Mouse (Mus musculus) frontal cortex, adult 2 months (tissue): ENCODE data around the gene Hdhd5. TPM values are rescaled to one million over a fixed set of nuclear protein-coding genes. Genes with fewer than 3 reads are reported as not detected.

Experiments used
- DNase-seq, 2 experiments: peaks; one replicate each; pipeline ENCODE4 v3.0.0; 2022; ENCODE audit warnings: low spot score in 1 of 2; ENCODE audit errors: extremely low spot score in 1 of 2
- polyA plus RNA-seq: library from polyadenylated mRNA; depleted of rRNA; stranded (reverse); fragments of >200 nt; gene quantifications from 2 replicates; pipeline ENCODE4 v1.2.3, GENCODE M21; 2012; rRNA removed

The Hdhd5 gene
- 43.0 and 48.3 TPM in 2 replicates for polyA plus RNA-seq

DNA sequence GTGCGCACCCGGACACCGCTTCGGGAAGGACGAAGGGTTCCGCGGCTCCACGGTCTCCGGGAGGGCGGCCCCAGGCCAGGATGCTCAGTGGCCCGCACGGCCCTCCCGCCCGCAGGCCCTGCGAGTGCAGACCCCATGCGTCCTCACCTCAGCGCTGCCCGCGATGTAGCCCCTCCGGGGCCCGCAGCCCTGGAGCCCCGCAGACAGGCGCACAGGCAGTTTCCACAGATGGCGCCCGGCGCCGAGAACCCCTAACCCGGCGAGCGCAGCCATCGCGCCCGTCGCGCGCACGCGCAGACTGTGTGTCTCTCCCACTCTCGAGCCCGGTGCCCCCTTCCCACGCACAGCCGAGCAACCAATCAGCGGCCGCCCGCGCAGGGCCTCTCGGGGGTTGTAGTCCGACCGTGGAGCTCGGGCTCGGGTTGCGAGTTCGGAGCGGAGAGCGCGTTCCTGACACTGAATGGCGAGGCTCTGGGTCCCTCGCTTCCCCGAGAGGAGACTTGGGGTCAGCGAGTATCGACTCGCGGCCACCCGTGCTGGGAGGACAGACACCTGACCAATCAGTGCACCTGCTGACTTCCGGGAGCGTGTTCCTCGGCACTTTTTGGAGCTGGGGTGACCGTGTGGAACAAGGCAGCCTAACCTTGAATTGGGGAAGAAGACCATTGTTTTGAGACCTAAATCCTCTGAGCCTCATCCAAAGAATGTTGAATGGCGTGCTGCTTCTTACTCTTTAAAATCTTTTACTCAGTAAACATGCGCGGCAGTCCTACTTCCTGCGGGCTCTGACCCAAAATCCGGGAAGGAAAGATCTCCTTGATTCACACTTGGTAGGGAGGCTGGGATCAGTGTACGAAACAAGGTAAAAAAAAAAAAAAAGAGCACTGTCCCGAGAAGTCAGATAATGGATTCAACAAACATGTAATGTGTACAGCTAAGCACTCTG lies at the start of gene Hdhd5:
Hdhd5 (minus strand) TSS at position 300 of the 946 bp plus-strand sequence.
- DNase-seq = peak; percentile 84 to 95

DNA sequence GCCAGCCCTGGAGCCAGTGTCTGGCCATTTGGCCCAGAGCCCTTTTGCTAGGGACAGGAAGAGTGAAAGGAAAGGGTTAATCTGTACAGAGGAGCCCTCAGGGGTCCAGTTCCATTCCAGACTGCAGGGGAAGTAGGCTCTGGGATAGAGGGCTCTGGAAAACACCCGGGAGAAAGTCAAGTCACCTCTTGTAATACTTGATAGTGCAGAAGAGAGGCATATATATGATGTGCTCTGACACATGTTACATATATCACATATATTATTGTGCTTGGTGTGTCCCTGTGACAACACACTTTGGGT lies 49.5 kb upstream of the Hdhd5 start:
- DNase-seq = no peak

DNA sequence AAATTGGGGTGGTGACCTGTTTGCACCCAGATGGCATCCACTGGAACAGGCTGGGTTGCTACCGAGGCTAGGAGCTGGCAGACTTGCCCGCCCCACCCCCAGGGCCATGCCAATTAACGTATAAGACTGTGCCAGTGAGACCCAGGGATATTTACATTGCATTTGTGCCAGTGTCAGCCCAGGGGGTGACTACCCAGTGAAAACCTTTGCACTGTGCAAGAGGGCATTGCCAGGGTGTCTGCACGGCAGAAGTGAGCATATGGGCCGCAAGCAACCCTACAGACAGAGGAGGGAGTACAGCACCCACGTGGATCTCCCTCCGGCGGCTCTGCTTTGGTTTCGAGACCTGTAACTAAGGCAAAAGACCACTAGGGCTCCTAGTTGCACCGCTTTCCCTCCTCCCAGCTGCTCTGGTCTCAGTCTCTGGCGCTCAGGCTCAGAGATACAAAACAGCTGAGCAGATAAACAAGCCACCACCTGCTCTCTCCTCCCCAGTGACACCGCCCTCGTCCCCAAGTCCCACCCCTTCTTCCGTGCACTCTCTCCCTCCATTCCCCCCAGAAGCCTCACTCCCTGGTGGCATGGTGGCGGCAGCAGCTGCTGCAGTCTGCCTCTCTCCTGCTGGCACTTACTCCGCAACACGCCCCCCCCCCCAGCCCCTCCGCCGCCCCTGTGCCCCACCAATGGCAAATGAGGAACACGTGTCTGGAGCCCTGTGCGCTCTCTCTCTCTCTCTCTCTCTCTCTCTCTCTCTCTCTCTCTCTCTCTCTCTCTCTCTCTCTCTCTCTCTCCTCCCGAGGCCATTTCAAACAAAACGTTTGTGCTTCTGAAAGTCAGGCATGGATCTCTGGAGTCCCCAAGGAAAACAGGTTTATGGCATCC lies 49.0 kb upstream of the Hdhd5 start:
- DNase-seq = peak; percentile 37 to 71

DNA sequence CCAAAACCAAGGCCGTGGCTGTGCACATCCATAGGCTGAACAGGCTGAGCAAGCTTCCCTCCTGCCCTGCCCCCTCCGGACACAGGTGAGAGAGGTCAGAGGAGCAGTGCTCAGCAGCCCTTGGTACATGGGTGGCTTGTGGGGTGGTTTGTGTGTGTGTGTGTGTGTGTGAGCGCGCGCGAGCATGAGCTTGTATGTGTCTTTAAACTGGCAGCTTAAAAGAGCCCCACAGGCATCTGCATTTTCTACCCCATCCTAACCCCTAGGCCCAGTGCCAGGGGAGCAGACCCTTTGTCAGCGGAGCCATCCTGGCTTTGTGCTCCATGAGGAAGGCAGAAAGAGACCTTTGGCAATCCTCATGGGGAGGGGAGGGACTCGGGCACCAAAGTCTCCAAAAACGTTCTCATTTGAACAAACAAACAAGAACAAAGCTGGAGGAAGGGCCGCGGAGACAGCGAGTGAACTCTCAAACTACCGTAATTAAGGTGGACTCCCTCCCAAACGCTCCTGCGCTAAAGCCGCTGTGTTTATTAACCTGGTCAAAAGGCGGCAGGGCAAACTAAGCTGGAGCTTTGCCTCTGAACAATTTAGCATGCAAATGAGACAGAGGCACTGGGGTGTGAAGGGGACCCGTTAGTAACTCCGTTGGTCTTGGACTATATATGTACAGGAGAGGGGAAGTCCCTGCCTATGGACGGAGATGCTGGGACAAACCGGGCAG lies 48.2 kb upstream of the Hdhd5 start:
- DNase-seq = no peak

DNA sequence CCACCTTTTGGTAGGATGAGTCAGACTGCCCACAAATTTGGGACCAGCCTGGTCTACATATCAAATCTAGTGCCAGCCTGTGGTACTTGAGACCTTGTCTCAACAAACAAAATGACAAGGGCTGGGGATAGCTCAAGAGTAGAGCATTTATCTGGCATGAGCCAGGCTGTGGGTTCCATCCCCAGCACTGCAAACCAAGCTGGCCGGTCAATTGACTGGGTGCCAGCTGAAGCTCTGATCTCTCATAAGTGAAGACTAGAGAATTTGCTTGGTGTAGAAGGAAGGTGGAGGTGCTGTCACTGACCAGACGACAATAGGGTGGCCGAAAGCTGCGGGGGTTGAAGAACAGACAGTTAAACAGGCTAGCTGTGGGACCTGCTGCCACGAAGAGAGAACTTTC lies 47.4 kb upstream of the Hdhd5 start:
- DNase-seq = no peak

DNA sequence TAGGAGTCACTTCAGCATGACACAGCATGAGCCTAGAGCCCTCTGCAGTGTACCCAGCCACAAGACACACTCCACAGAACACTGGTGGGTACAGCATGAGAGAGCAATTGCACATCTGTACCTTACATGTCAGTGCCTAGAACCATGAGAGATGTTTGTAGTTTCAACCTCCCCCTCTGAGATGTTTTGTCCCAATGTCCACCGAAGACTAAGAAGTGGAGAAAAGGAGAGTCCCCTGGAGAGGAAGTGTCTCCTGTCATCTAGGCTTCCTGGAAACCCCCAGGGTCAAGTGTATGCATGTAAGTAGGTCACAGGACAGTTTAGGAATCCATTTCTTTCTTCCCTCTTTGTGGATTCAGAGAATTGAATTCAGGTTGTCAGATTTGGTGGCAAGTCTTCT lies 41.3 kb upstream of the Hdhd5 start:
- no peak for DNase-seq

DNA sequence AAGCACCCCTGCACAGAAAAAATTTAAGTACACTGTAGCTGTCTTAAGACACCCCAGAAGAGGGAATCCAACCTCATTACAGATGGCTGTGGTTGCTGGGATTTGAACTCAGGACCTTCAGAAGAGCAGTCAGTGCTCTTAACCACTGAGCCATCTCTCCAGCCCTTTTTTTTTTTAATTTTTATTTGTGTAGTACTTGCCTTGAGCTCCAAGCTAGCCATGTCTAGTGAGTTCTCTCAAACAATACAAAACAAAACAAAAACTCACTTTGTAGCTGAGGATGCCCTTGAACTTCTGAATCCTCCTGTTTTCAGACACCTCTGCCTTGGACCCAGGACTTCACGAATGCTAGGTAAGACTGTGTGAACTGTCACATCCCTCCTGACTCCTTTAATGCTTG lies 37.1 kb upstream of the Hdhd5 start:
- no peak for DNase-seq

DNA sequence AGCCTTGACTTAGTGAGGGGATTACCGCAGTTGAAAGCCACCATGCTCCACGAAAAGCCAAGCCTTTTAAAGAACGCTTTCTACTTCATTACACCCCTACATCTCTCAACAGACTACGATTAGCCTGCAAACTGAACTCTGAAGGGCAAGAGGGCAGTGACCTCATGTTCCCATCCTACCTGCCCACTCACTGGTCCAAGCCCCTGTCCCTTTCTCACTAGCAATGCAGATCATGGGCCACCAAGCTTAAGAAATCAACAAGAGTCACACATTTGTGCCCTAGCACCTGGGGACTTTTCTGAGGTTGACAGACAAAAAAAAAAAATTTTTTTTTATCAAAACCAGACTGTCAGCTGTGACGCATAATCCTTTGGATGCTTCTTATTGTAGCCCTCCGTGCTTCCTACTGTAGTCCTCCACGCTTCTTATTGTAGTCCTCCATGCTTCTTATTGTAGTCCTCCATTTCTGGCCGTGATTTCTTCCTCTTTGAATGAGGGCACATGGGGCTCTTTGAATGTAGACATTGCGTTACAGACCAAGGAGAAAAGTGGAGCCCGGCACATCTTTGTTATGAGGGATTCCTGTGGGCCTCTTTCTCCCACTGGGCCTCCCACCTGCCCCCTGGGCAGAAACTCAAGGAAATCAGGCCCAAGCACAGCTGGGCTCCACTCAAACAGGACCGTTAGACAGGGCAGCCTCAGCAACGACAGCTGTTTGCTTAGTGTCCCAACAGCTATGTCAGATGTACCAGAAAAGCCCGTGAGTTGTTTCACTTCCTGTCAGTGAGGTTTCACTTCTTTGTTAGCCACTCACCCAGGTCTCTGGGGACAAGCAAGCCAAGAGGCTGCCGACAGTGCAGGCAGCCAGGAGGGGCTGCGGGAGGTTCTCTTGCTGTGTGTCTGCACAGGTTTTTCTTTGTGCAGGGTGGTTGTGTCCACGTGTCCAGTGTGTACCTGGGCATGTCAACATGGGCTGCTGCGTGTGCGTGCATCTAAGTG lies 36.1 kb upstream of the Hdhd5 start:
- no peak for DNase-seq

DNA sequence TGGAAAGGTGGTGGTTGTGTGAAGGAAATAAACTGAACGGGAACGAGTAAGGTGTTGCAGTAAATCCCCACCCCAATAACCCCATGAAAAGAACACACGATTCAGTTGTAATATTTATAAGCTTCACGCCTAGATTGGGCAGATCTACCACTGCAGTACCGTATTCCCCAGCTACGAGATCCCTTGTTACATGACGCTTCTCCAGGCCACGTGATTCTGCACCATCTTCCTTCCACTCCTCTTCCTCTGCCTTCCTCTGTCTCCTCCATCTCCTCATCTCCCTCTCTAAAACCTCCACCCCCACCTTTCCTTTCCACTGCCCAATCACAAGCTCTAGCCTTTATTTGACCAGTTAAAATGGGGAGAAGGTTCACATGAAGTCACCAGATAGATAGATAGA lies 25.5 kb upstream of the Hdhd5 start:
- DNase-seq = no peak

DNA sequence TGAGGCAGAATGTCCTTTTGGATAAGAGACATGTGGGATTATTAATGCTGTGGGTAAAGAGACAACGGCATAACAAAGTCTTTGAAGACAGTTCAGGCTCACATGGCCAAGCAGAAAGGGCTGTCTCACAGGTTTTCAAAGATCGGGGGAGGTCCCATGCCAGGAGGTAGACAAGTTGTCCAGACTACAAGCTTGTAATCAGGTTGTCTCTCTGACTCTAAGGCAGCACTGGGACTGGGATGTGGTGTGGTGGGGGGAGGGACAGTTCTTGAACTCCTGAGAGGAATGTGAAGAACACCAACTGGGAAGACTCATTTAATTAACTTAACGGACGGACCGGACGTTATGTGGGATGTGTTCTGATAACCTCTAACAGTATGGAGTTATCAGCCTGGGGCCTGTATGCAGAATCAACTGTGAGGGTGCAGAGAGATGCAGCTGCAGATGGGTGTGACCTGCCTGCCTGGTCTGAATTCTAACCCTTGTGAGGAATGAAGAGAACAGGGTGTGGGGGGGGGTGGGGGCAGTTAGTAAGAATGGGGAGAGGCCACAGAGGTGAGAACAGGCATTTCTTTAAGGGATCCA lies 25.0 kb upstream of the Hdhd5 start:
- no peak for DNase-seq

DNA sequence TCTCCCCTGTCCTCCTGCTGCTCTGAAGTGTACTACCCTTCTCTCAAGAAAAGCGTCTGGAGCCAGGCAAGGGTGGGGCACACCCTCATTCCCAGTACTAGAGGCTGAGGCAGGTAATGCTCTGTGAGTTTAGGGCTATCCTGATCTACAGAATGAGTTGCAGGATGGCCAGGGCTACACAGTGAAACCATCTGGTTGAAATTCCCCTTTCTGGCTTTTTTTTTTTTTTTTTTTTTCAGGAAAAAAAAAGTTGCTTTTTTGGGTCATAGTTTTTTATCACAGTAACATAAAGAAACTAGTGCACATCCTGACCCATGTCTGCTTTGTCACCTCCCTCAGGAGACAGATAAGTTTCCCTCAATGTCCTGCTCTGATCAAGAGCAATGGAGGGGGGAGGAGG lies 24.0 kb upstream of the Hdhd5 start:
- DNase-seq = no peak

DNA sequence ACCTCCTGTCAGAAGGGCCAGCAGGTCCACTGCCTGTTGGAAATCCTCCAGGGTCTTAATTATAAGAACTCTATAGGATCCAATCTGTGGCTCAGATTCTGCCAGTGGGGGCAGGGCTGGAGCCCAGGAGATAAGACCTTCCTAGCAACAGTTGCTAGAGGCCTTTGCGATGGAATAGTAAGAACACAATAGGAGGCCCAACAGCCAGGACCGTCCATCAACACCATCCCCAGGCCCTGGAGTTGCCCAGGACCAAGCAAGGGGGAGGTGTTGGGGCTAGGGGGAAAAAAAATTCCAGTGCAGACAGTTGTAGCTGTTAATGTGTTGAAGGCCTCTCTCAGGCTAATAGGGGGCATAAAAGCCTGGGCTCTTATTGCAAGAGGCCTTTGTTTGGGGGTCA lies 19.1 kb upstream of the Hdhd5 start:
- no peak for DNase-seq

DNA sequence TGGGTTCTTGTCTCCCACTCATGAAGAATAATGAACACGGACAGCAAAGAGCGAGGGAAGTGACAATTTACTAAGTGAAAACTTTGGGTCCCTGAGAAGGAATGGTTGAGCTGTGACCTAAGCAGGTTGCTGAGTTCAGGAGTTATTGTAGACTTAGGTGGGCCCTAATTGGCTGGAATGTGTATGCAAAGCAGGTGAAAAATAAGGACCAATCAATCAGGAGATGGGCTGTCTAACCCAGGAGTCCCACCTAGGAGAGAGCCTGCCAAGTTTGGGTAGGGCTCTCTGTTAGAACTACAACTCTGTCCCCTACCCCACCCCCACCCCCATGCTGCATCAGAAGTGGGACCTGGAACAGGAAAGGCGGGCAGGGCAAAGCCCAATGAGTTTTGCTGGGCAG lies 17.5 kb upstream of the Hdhd5 start:
- no peak for DNase-seq

DNA sequence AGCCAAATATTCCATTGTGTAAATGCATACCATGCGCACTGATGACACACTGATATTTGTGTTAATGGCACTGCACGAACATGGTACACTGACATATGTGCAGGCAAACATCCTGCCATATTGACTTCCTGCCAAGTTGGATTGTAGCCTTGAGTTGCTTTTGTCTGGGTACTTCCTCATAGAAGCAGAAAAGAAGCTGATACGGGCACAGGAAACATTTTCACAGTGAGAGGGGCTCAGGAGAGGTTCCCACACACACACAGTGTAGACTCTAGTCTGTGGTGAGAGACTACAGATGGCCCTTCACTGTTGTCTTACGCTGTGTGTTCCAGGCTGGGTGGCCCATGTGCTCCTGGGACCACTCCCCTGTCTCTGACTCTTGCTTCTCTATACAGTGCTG lies 15.9 kb upstream of the Hdhd5 start:
- DNase-seq = no peak

DNA sequence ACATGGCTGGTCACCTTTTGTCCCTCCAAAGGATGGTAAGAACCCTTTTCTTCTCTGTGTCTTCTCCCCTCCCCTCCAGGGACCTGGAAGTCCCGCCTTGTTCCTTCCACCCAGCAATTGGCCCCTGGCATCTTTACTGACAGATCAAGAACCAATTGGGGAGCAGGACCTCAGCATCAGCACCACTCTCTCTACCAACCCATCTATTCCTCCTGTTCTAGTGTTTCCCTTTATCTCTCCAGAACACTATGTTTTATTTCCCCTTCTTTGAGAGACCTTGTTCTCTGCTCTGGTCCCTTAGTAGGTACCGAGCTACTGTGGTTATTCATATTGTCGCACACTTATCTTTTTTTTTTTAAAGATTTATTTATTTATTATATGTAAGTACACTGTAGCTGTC lies 15.2 kb upstream of the Hdhd5 start:
- no peak for DNase-seq

DNA sequence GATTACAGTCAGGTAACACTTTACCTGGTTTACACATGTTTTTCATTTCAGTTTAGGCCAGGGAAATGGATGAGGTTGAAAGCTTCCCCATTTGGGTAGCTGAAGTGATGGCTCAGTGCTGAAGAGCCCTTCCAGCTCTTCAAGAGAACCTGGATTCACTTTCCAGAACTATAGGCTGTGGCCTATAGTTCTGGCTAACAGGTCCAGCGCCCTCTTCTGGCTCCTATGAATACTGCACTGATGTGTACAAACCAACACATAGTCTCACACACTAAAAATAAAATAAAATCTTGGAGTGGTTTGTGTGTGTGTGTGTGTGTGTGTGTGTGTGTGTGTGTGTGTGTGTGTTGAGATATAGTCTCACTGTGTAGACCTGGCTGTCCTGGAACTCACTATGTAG lies 10.9 kb upstream of the Hdhd5 start:
- no peak for DNase-seq

DNA sequence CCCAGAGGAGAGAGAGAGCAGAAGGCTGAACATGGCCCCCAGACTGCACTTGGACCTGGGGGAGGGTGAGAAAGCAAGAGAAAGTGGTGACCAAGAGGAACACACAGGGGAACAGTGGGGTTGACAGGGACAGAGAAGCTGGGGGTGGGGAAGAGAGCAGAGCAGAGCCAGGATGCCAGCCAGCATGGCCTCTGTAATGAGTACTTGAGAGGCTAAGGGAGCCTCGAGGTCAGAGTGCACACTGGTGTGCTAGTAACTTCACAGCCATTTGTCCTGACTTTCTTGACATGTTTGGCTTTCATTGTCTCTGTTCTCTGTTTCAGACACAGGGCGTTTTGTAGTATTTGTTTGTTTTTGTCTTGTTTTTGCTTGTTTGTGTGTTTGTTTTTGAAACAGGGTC lies 10.3 kb upstream of the Hdhd5 start:
- DNase-seq = no peak

DNA sequence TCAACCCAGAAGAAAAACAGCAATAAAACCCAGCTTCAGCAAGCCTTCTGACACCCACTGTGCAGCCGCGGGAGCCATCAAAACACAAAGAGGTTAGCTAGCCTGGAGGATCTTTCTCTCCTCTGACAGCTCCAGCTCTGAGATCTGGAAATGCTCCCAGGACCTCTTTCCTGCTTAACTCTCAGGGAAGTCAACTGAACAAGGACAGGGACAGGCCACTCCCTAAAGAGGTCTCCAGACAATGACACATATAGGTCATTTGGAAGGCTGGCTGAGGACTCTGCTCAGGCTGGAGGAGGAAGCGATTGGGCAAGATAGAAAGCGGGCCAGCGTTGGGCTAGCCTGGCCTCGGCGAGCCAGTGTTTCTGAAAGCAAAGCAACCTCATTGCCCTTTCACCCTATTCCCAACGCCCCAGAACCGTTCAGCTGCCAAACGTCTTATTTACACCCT lies 8.7 kb upstream of the Hdhd5 start:
- no peak for DNase-seq

DNA sequence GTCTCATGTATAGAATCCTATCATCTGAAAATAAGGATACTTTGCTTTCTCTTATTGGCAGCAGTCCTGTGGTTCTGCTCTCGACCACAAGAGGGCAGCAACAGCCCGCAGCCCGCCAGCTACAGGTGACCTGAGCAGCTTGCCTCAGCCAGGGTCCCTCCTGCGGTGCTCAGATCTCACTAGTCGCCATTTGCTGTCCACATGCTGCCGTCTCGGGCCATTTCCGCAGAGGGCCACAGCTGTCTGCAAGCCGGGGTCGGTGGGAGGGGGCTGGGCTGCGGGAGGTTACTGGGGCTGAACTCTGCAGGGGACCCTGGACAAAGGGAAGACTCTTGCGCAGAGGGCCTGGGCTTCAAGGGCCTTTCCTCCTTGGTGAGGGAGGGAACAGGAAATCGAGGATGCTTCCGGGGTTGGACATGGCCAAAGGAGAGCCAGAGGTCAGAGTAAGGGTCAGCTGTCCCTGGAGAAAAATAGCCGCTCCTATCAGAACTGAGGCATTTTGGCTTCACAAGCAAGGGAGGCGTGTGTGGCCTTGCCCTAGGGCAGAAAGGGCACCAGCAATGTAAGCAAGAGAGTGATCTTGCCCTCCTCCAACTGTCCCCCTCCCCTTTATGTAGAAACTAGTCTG lies 8.1 kb upstream of the Hdhd5 start:
- DNase-seq = peak in 1 of 2 experiments; percentile 77
